Mouse (Mus musculus) liver, embryonic 14.5 days (tissue): ENCODE data around the gene Zfp967.
"Not testable (repeated sequence)": the region's sequence is repeated elsewhere in the genome, so short reads cannot be mapped to it uniquely, and the experiment has no call there.

ENCODE experiments used
- CTCF ChIP-seq: IDR thresholded peaks from 2 replicates; pipeline ENCODE4 v1.5.1; 2016; ENCODE audit warnings: antibody characterized with exemption, low read depth, control low read depth
- EP300 ChIP-seq: IDR thresholded peaks from 2 replicates; pipeline ENCODE4 v1.6.1; 2016; ENCODE audit warnings: antibody characterized with exemption, low read depth

GRCm38 (mm10) chr2:176486683-176487082, 34.2 kb upstream of the Zfp967 start, which contains the start of gene Gm14434:
- not testable (repeated sequence) for TF ChIP-seq CTCF, EP300
